Mouse (Mus musculus) midbrain, embryonic 16.5 days (tissue): ENCODE data around the gene Plb1. TPM values are rescaled to one million over a fixed set of nuclear protein-coding genes. Genes with fewer than 3 reads are reported as not detected.

Source experiments
- ATAC-seq: fragments of 200-750 bp; cut with Nextera tagmentation; 2 replicates; pipeline ENCODE4 v1.8.0; 2017; ENCODE audit warnings: moderate TSS enrichment
- H3K27ac ChIP-seq: fragments of 300-500 bp; sonication (generic); 2 replicates; pipeline ENCODE4 v1.5.1; 2014; ENCODE audit warnings: mild to moderate bottlenecking, low read length, mixed read lengths
- H3K27me3 ChIP-seq: fragments of 300-500 bp; sonication (generic); 2 replicates; pipeline ENCODE4 v1.6.1; 2014; ENCODE audit warnings: low read depth, low read length, mixed read lengths; ENCODE audit not compliant: control insufficient read depth, insufficient read depth
- H3K36me3 ChIP-seq: fragments of 300-500 bp; sonication (generic); 2 replicates; pipeline ENCODE4 v1.6.1; 2014; ENCODE audit warnings: mild to moderate bottlenecking, low read length, moderate library complexity, mixed read lengths; ENCODE audit not compliant: control insufficient read depth, insufficient read depth
- H3K4me1 ChIP-seq: fragments of 300-500 bp; sonication (generic); 2 replicates; pipeline ENCODE4 v1.6.1; 2014; ENCODE audit warnings: mild to moderate bottlenecking, low read length, mixed read lengths; ENCODE audit not compliant: control insufficient read depth, insufficient read depth
- H3K4me2 ChIP-seq: fragments of 300-500 bp; sonication (generic); 2 replicates; pipeline ENCODE4 v1.6.1; 2014; ENCODE audit warnings: mild to moderate bottlenecking, low read length, mixed read lengths
- H3K4me3 ChIP-seq: fragments of 300-500 bp; sonication (generic); 2 replicates; pipeline ENCODE4 v1.5.1; 2014; ENCODE audit warnings: low read depth, mild to moderate bottlenecking, low read length, moderate library complexity, mixed read lengths
- H3K9ac ChIP-seq: fragments of 300-500 bp; sonication (generic); 2 replicates; pipeline ENCODE4 v1.6.1; 2014; ENCODE audit warnings: low read depth, low read length, mixed read lengths
- H3K9me3 ChIP-seq: fragments of 300-500 bp; sonication (generic); replicated peaks from 2 replicates; pipeline ENCODE4 v1.6.1; 2014; ENCODE audit warnings: mild to moderate bottlenecking, low read length, mixed read lengths; ENCODE audit not compliant: control insufficient read depth, poor library complexity, severe bottlenecking
- WGBS: fragments of 180-500 bp; shearing (Covaris S2); extraction: QIAGEN DNeasy Blood & Tissue Kit; methylation state at CpG from one replicate; pipeline ENCODE4 v1.1.7; 2014; 5-methylcytosine and 5-hydroxymethylcytosine counted together
- polyA plus RNA-seq: library from polyadenylated mRNA; unstranded; fragments of >200 nt; fragmentation: Nextera tagmentation; extraction: Ambion mirVana; gene quantifications from 2 replicates; pipeline ENCODE4 v1.2.1, GENCODE M21; 2015

The Plb1 gene
- polyA plus RNA-seq, 1 experiment from 2014 or later: 0.04 TPM

DNA sequence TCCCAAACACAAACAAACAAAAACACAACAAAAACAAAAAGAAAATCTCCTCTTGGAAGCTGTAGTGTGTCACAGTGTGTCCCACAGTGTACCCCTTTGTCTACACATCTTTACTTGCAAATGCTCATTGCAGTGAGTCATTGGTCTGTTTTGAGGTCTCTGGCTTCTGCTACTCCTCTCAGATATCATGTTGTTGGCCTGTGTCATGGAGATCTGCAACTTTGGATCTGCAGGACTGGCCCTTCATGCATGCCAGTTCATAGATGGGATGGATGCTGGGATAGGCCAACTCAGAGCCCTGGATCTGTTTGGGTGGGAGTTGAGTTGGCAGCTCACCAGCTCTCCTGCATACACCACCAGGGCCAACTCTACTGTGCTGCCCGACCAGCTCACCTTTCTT is 176.3 kb downstream of the Plb1 start:
- Histone ChIP-seq H3K27ac (no peak overlapping the region), H3K27me3 (no peaks in the 10 kb centered on the region), H3K9me3 (no peaks in the 10 kb centered on the region), H3K4me2 (no peak overlapping the region), H3K4me1 (peaks cover 6% of the 10 kb centered on the region; the same call in 1 of the 2 replicates), H3K9ac (no peak overlapping the region), H3K4me3 (no peak overlapping the region), H3K36me3 (no peaks in the 10 kb centered on the region)
- ATAC-seq: no peak
- 84% methylated on average over 1 of the region's 1 CpGs for WGBS

GRCm38 (mm10) chr5:32409747-32410146 is 177.2 kb downstream of the Plb1 start:
- H3K4me1 ChIP-seq: 0 out of 2 replicates have a peak, but pooled peaks cover 5% of the 10 kb centered on the region
- H3K27ac ChIP-seq: no peak overlapping the region
- WGBS: 88% methylated on average over 2 of the region's 2 CpGs
- H3K36me3 ChIP-seq: no peaks in the 10 kb centered on the region
- no peaks in the 10 kb centered on the region for H3K9me3 ChIP-seq
- H3K4me3 ChIP-seq: no peak overlapping the region
- H3K9ac ChIP-seq: no peak overlapping the region
- H3K4me2 ChIP-seq: no peak overlapping the region
- no peak for ATAC-seq
- no peaks in the 10 kb centered on the region for H3K27me3 ChIP-seq

GRCm38 (mm10) chr5:32410954-32411688 is 178.6 kb downstream of the Plb1 start:
- H3K36me3 ChIP-seq: no peaks in the 10 kb centered on the region
- WGBS: 77% methylated on average over 3 of the region's 3 CpGs
- H3K27me3 ChIP-seq: no peaks in the 10 kb centered on the region
- H3K4me1 ChIP-seq: 0 out of 2 replicates have a peak, but pooled peaks cover 5% of the 10 kb centered on the region
- no peaks in the 10 kb centered on the region for H3K9me3 ChIP-seq
- H3K4me3 ChIP-seq: no peak overlapping the region
- no peak overlapping the region for H3K27ac ChIP-seq
- no peak overlapping the region for H3K9ac ChIP-seq
- ATAC-seq: no peak
- H3K4me2 ChIP-seq: no peak overlapping the region

GRCm38 (mm10) chr5:32412186-32412950 is 179.9 kb downstream of the Plb1 start:
- H3K27ac ChIP-seq: no peak overlapping the region
- H3K27me3 ChIP-seq: no peaks in the 10 kb centered on the region
- no peaks in the 10 kb centered on the region for H3K9me3 ChIP-seq
- WGBS: 13% methylated on average over 1 of the region's 1 CpGs
- no peak for ATAC-seq
- H3K4me3 ChIP-seq: no peak overlapping the region
- no peak overlapping the region for H3K4me2 ChIP-seq
- 0 out of 2 replicates have a peak, but pooled peaks cover 5% of the 10 kb centered on the region for H3K4me1 ChIP-seq
- no peaks in the 10 kb centered on the region for H3K36me3 ChIP-seq
- H3K9ac ChIP-seq: no peak overlapping the region

DNA sequence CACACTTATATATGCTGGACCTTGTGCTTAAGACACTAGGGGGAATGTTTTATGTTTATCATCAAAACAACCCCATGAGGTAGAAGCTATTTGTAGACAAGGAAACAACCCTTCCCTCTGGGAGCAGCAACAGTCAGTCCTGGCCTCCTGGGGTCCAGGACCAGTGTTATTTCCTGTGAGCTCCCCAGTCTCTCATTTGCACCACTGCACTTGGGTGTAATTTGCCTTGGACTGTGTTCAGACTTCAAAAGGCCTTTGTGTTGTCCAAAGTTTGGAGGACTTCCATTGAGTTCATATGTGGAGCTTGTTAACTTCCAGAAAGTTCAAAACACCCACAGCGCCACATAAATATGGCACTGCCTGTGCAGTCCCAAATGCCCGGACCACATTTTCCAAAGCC is 180.6 kb downstream of the Plb1 start:
- ATAC-seq: no peak
- Histone ChIP-seq H3K9ac (no peak overlapping the region), H3K27ac (no peak overlapping the region), H3K4me2 (no peak overlapping the region), H3K4me1 (0 out of 2 replicates have a peak, but pooled peaks cover 5% of the 10 kb centered on the region), H3K36me3 (no peaks in the 10 kb centered on the region), H3K27me3 (no peaks in the 10 kb centered on the region), H3K4me3 (no peak overlapping the region), H3K9me3 (no peaks in the 10 kb centered on the region)
- WGBS: 61% methylated on average over 2 of the region's 2 CpGs

DNA sequence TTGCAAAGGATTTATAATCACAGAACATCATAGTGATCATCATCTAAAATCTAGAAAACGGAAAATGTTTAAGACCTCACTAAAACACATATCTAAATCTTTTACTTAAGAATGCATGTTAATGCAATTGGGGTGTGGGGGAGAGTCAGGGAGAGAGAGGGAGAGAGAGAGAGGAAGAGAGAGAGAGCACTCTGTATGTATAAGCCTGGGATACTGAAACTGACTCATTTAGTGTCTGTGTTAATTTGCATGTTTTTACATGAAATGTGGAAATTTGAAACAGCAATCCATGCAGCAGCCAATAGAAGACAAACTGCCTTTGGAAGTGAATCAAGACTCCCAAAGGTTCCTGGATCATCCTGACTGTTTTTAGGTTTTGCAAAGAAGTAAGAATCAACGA is 181.1 kb downstream of the Plb1 start:
- Histone ChIP-seq H3K9ac (no peak overlapping the region), H3K27me3 (no peaks in the 10 kb centered on the region), H3K4me2 (no peak overlapping the region), H3K4me3 (no peak overlapping the region), H3K36me3 (no peaks in the 10 kb centered on the region), H3K27ac (no peak overlapping the region), H3K9me3 (no peaks in the 10 kb centered on the region), H3K4me1 (0 out of 2 replicates have a peak, but pooled peaks cover 5% of the 10 kb centered on the region)
- WGBS: 81% methylated on average over 2 of the region's 2 CpGs
- no peak for ATAC-seq

DNA sequence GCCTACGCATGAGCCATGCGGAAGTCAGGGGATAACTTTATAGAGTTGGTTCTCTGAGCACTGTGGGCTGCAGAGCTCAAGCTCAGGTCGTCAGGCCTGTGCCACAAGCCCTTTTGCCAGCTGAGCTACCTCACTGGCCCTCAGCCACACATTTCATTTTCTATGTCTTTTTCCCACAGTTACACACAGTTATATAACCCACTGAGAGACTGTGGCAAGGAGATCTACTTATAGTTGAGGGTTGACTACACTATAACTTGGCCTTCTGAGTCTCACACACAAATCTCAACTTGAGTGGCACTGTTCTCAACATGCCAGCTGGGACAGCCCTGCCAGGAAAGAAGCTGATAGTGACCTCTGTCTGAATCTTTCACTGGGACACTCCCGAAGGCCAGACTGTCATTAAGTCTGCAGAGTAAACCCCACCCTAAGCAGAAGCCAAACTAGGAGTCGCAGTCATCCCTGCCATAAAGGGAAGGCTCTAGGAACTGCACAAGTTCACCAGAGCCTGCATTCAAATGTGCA is 182.0 kb downstream of the Plb1 start:
- H3K36me3 ChIP-seq: no peaks in the 10 kb centered on the region
- H3K27ac ChIP-seq: no peak overlapping the region
- H3K4me3 ChIP-seq: no peak overlapping the region
- H3K27me3 ChIP-seq: no peaks in the 10 kb centered on the region
- H3K4me1 ChIP-seq: 0 out of 2 replicates have a peak, but pooled peaks cover 5% of the 10 kb centered on the region
- WGBS: 84% methylated on average over 5 of the region's 5 CpGs
- no peak for ATAC-seq
- H3K4me2 ChIP-seq: no peak overlapping the region
- no peaks in the 10 kb centered on the region for H3K9me3 ChIP-seq
- H3K9ac ChIP-seq: no peak overlapping the region

- H3K27ac ChIP-seq: no peak overlapping the region
- H3K27me3 ChIP-seq: no peaks in the 10 kb centered on the region
- H3K9me3 ChIP-seq: no peaks in the 10 kb centered on the region
- no peaks in the 10 kb centered on the region for H3K36me3 ChIP-seq
- 0 out of 2 replicates have a peak, but pooled peaks cover 5% of the 10 kb centered on the region for H3K4me1 ChIP-seq
- 90% methylated on average over 6 of the region's 6 CpGs for WGBS
- no peak overlapping the region for H3K4me2 ChIP-seq
- no peak for ATAC-seq
- H3K9ac ChIP-seq: no peak overlapping the region
- H3K4me3 ChIP-seq: no peak overlapping the region
These were observed 183.0 kb downstream of the Plb1 start for GRCm38 (mm10) chr5:32415554-32415953.
